Mouse (Mus musculus): ENCODE results near the gene Dhx34.

Gene Dhx34

DNA sequence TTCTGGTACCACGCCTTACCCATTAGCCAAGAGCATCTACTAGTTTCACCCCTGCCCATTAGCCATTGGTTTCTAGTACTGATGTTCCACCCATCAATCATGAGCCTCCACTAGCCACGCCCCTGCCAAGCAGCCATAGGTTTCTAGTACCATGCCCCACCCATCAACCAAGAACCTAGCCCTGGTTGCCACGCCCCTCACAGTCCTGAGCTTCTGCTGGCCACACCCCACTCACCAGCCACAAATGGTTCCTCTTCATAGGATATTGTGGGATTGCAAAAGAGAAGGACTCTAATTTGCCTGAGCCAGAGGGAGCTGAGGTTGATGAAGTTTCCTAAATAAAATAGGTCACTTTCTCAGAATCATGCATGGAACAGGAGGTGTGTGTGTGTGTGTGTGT, 61.1 kb downstream of the Dhx34 start:
- DNase-seq (ENCODE audit: low spot score) = no peak

DNA sequence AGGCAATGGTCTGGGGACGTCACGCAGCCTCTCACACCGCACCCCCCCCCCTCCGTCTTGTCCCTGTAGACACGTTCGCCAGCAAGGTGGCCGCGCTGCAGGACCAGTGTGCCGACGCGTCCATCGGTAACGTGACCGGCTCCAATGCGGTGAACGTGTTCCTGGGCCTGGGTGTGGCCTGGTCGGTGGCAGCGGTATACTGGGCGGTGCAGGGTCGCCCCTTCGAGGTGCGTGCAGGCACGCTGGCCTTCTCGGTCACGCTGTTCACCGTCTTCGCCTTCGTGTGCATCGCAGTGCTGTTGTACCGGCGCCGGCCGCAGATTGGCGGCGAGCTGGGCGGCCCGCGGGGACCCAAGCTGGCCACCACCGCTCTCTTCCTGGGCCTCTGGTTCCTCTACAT, 63.1 kb downstream of the Dhx34 start:
- no peak for DNase-seq (ENCODE audit: low spot score)

DNA sequence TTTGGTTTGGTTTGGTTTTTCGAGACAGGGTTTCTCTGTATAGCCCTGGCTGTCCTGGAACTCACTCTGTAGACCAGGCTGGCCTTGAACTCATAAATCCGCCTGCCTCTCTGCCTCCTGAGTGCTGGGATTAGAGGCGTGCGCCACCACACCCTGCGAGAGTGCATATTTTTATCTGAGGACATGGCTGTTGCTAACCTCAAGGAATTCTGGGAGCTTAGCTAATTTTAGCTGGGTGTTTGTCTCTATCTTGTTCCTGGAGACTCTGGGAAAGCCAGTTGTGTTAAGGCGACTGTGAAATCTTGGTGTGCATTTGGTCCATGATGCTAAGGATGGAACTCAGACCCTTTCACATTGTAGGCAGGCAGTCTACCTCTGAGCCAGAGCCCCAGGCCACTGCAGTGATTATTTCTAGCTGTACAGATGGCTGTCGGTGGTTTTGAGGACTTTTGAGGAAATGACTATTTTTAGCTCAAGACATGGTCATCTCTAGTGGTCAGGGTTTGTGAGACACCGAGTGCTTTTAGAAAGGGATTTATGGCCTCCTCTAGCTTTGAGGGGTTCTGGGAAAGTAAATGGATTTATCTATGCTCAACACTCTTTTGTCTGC, 65.6 kb downstream of the Dhx34 start:
- no peak for DNase-seq (ENCODE audit: low spot score)

DNA sequence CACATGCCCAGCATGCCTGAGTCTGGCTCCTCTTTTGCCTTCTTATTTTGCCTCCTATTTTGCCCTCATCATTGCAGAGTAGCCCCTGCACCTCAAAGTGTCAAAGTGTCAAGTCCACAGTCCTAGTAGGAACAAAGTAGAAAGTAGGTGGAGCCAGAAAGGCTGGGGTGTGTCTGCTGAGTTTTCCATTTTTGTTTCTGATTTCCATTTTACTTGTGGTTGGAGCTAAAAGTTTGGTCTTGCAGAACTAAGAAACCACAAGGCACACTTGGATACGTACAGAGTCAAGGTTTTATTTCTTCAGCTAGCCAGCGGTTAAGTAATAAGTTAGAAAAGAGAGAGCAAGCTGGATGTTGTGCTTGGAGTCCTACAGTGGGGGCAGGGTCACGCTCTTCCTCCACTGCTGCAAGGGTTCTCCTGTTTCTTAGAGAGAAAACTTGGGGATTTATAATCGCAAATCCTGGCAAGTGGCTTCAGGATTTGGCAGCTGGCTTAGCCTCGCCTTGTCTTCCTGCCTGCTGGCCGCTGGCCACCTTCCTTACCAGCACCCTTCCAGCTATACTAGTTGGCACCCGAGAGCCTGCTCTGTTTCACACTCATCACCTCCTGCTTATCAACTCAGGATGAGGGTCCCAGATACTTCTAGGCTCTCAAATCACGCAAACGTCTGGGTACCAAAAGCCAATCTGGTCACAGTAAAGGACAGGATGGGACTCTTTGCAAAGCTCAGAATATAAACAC, 66.5 kb downstream of the Dhx34 start:
- DNase-seq (ENCODE audit: low spot score) = no peak

DNA sequence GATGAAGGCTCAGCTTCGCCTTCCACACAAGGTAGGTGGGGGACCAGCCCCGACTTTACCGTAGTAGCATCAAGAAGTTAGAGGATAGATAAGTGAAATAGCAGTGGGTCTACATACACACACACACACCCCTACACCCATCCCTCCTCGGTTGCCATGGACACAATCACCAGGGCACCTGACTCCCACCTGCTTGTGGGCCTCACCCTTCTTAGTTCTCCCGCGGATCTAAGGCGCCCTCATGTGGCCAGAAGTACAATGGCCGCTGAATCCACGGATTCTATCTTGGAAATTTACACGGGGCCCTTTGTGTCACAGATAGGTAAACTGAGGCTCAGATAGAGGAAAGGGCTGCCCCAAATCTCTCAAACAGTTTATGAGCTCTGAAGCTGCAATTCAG, 68.3 kb downstream of the Dhx34 start:
- DNase-seq (ENCODE audit: low spot score) = peak; percentile 68

DNA sequence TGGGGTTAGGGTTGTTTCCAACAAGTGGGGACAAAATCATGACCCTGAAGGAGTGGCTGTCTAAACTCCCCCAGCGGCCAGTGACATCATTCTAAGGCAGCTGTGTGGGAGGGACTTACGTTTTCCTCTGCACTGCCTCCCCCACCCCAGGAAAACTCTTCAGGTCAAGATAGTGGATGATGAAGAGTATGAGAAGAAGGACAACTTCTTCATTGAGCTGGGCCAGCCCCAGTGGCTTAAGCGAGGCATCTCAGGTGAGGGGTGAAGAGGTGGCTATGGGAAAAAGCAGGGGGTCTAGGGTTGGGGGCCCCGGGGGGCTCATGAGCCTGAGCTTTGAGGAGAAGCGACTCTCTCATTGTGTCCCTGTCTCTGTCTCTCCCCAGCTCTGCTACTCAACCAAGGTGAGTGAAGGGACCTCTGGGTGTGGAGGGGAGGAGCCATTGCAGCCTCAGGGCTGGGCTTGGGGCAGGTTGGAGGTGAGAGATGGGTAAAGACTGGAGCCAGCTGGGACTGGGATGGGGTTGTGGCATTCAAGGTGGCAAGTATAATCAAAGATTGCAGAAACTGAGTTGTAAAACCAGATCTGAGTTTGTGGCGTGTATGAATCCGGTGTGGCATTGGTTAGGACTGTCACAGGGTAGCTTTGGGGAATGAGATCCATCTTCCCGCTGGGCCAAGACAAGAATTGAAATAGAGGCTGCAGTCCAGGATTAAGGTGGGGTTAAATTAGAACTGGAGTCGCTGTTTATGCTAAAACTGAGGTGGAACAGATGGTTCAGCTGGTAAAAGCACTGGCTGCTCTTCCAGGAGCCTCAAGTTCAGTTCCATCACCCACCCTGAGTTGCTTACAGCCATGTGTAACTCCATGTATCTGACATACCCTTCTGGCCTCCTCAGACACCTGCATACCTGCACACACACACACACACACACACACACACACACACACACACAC, 71.4 kb downstream of the Dhx34 start:
- no peak for DNase-seq (ENCODE audit: low spot score)

DNA sequence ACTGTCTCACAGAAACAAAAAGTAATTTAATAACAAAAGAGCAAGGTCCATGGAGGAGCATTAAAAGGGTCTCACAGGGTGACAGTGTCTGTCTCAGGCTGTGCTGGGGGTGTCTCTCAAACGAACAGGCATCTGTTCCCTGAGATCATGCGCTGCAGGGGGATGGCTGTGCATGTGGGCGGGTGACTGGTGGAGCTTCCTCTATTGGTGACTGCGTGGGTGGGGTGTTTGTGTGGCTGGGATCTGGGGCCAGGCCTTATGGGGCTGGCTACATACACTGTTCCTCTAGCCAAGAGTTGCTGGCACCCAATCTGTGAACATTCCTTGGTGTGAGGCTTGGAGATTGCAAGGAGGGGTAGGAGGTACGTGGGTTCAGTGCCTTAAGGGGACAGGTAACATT, 72.6 kb downstream of the Dhx34 start:
- DNase-seq (ENCODE audit: low spot score) = peak; percentile 91

DNA sequence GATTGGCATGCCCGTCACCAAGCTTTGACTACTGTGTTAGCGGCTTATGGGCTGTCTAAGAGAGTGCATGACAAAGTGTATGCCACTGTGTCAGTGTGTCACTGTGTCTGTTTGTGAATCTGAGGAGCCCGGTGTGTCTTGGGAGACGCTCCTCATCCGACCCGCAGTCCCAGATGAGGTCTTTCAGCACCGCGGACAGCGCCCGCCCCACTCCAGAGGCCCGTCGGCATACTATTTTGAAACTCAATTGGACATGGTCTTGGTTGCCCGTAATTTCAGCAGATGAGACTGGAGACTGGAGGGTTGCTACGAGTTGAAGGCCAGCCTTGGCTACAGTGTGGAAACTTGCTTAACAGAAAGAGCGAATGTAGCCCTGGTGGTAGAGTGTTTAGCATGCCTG, 74.2 kb downstream of the Dhx34 start:
- no peak for DNase-seq (ENCODE audit: low spot score)

Measured in layer of hippocampus, adult 11-12 months (tissue).